Mouse (Mus musculus): ENCODE data around the gene Fcrl1.

- no peak for TF ChIP-seq CTCF (IDR thresholded peaks at IDR 0.05; ENCODE audit: low read depth)
- no peak for TF ChIP-seq EP300 (IDR thresholded peaks at IDR 0.05; ENCODE audit: low read depth)
These were observed 10.5 kb upstream of the Fcrl1 start for GRCm38 (mm10) chr3:87365691-87366090.

All from liver, embryonic 14.5 days (tissue).